Comparison of ENCODE assay signal across 16 mouse cellular contexts in genomic region chr5:124713741-124714140, GRCm38 (mm10). TPM values are rescaled to one million over a fixed set of nuclear protein-coding genes. Genes with fewer than 3 reads are reported as not detected.
"Had no signal": no experiment of that assay in that cellular context is flagged by ENCODE, and none has a peak within 500 bp of the region (broad histone marks: within the 10 kb centered on the region; RNA-seq: fewer than 3 reads in every experiment).

No protein-coding gene starts in this region.

- H3K4me2 ChIP-seq: limb, embryonic 13.5 days; liver, embryonic 11.5 days; liver, embryonic 15.5 days; midbrain, embryonic 13.5 days; neural tube, embryonic 15.5 days had no signal

- H3K9ac ChIP-seq: liver, embryonic 15.5 days; midbrain, embryonic 13.5 days; neural tube, embryonic 15.5 days had no signal

- DNase-seq: lung, adult 2 months; lung, postnatal 36 days; right cerebral cortex, adult 18-20 months; right cerebral cortex, postnatal 25 days; thymus, postnatal 14 days had no signal

- H3K4me3 ChIP-seq: left cerebral cortex, adult 2 months; limb, embryonic 13.5 days; liver, embryonic 15.5 days; midbrain, embryonic 13.5 days; myocyte; neural tube, embryonic 15.5 days had no signal

- H3K9me3 ChIP-seq: limb, embryonic 13.5 days; liver, embryonic 15.5 days; midbrain, embryonic 13.5 days; neural tube, embryonic 15.5 days had no signal

- H3K27ac ChIP-seq: left cerebral cortex, adult 2 months; limb, embryonic 13.5 days; liver, embryonic 15.5 days; midbrain, embryonic 13.5 days; neural tube, embryonic 15.5 days; stomach, postnatal 0 days had no signal

- H3K4me1 ChIP-seq: limb, embryonic 13.5 days; liver, embryonic 15.5 days; midbrain, embryonic 13.5 days; neural tube, embryonic 15.5 days had no signal

- ATAC-seq: inflammation-experienced regulatory T-cells, adult 6 months; intestine, postnatal 0 days; lung, postnatal 0 days; midbrain, embryonic 13.5 days had no signal

- H3K27me3 ChIP-seq: limb, embryonic 13.5 days; liver, embryonic 15.5 days; midbrain, embryonic 13.5 days; neural tube, embryonic 15.5 days had no signal

RNA-seq across cellular contexts. Expression of gene Dnah10, which starts 11.1 kb away (rescaled TPM):
- polyA plus RNA-seq: liver, embryonic 15.5 days had no signal
